20 mouse cellular contexts compared by ENCODE assay signal in the genomic region with DNA sequence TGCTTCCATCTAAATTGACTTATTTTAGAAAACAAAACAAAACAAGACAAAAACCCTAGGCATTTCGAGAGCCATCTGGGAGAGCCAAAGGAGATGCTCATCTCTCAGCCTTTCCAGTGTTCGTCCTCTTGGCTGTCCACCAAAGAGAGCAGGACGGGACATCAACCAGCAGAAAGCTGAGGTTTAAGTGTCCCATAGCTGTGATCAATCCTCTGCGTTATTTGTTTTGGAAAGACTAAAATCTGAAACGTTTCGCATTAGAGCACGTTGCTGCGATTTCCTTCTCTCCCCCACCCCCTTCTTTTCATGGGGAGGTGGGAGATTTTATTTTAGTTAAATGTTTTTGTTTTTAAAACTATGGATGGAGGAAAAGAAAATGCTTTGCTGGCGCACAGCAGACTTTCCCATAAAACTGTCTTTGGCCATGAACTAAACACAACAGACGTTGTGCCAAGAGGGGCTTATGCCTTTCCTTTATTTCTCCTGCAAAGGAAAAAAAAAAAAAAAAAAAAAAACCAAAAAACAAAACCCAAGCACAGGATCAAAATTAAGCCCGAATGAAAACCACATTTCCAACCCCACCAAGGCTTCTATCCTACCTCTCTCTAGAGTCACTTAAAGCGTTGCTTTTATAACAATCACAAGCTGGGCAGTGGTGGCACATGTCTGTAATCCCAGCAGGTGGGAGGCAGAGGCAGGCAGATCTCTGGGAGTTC. TPM values are rescaled to one million over a fixed set of nuclear protein-coding genes. Genes with fewer than 3 reads are reported as not detected.
A peak's percentile ranks its signal among the peaks of the same experiment; 100 is the strongest.
DNase-seq lines count a peak whose midpoint lies in the region; ATAC-seq lines count a peak whose summit lies in the region.
"Had no signal": no experiment of that assay in that cellular context is flagged by ENCODE, and none has a peak within 500 bp of the region (broad histone marks: within the 10 kb centered on the region; RNA-seq: fewer than 3 reads in every experiment).

No protein-coding gene starts in this region.

- H3K4me2 ChIP-seq in kidney, embryonic 16.5 days (replicated peaks; ENCODE audit: low read depth, low read length) = no peak overlapping the region
- H3K4me2 ChIP-seq: liver, embryonic 13.5 days; lung, embryonic 14.5 days; midbrain, embryonic 13.5 days; neural tube, embryonic 13.5 days had no signal

- H3K9me3 ChIP-seq in kidney, embryonic 16.5 days (ENCODE audit: low read length) = no peaks in the 10 kb centered on the region
- H3K9me3 ChIP-seq: forebrain, embryonic 10.5 days; heart, embryonic 10.5 days; liver, embryonic 13.5 days; midbrain, embryonic 13.5 days; neural tube, embryonic 13.5 days had no signal

- ATAC-seq in kidney, embryonic 16.5 days (ENCODE audit: low FRiP score, low TSS enrichment) = no peak
- ATAC-seq: forebrain, postnatal 0 days; midbrain, embryonic 13.5 days; Patski had no signal

- H3K4me1 ChIP-seq in kidney, embryonic 16.5 days (ENCODE audit: insufficient read depth, low read length) = peaks cover 7% of the 10 kb centered on the region
- H3K4me1 ChIP-seq: forebrain, embryonic 10.5 days; heart, embryonic 10.5 days; liver, embryonic 13.5 days; midbrain, embryonic 13.5 days; neural tube, embryonic 13.5 days had no signal

- no peak overlapping the region for H3K9ac ChIP-seq in kidney, embryonic 16.5 days (replicated peaks; ENCODE audit: low read length)
- H3K9ac ChIP-seq: forebrain, postnatal 0 days; liver, embryonic 13.5 days; lung, embryonic 14.5 days; midbrain, embryonic 13.5 days; neural tube, embryonic 13.5 days had no signal

- DNase-seq in kidney, postnatal 10 days = peak; percentile 49
- DNase-seq in testis, postnatal 14 days (ENCODE audit: low spot score) = peak; percentile 32
- no peak for DNase-seq in testis, postnatal 10 days (ENCODE audit: low spot score)
- DNase-seq in gastrocnemius, postnatal 10 days = peak; percentile 30
- no peak for DNase-seq in thymus, adult 18-20 months
- DNase-seq in cerebellum, adult 8-10 months = no peak
- DNase-seq: adrenal gland, adult 8-10 months; cerebellum, postnatal 10 days; forebrain, postnatal 0 days; kidney, adult 11 months; layer of hippocampus, adult 9-11 months; liver, embryonic 13.5 days; lung, embryonic 14.5 days; right cerebral cortex, adult 18-20 months had no signal

- H3K27ac ChIP-seq in kidney, embryonic 16.5 days (ENCODE audit: low read length) = no peak overlapping the region
- H3K27ac ChIP-seq: forebrain, embryonic 10.5 days; heart, embryonic 10.5 days; liver, embryonic 13.5 days; midbrain, embryonic 13.5 days; neural tube, embryonic 13.5 days had no signal

- 64% methylated on average over 12 of the region's 12 CpGs for WGBS in kidney, embryonic 16.5 days

- no peaks in the 10 kb centered on the region for H3K36me3 ChIP-seq in kidney, embryonic 16.5 days (ENCODE audit: insufficient read depth, low read length)
- H3K36me3 ChIP-seq: forebrain, embryonic 10.5 days; heart, embryonic 10.5 days; liver, embryonic 13.5 days; midbrain, embryonic 13.5 days; neural tube, embryonic 13.5 days had no signal

- no peak overlapping the region for H3K4me3 ChIP-seq in kidney, embryonic 16.5 days (ENCODE audit: low read length)
- H3K4me3 ChIP-seq: forebrain, embryonic 10.5 days; heart, embryonic 10.5 days; liver, embryonic 13.5 days; midbrain, embryonic 13.5 days; neural tube, embryonic 13.5 days had no signal

- H3K27me3 ChIP-seq in kidney, embryonic 16.5 days (ENCODE audit: insufficient read depth, low read length) = no peaks in the 10 kb centered on the region
- H3K27me3 ChIP-seq: liver, embryonic 13.5 days; midbrain, embryonic 13.5 days; neural tube, embryonic 13.5 days; Patski had no signal

RNA-seq across cellular contexts. Expression of gene Fbxo11, which starts 46.1 kb away (rescaled TPM):
- 14.8 and 15.6 TPM in 2 replicates for polyA plus RNA-seq in kidney, embryonic 16.5 days (2015; fragmentation: Nextera tagmentation; extraction: Ambion mirVana)
- total RNA-seq in gastrocnemius, postnatal 10 days (2021) = 10 to 100 TPM; 37.7 to 50.5 TPM

Comparison
In these comparisons a context has a peak if more than half of its experiments do, and no peak if none do; other contexts are left out.
1. DNase-seq: peak in kidney, postnatal 10 days (single experiment), testis, postnatal 14 days (single experiment) and gastrocnemius, postnatal 10 days (single experiment); none in testis, postnatal 10 days (single experiment), thymus, adult 18-20 months (0 of 2) and cerebellum, adult 8-10 months (single experiment).